Mouse (Mus musculus) forebrain, embryonic 15.5 days (tissue): ENCODE measurements around the gene Map4k4. TPM values are rescaled to one million over a fixed set of nuclear protein-coding genes. Genes with fewer than 3 reads are reported as not detected.

Source experiments
- ATAC-seq: fragments of 200-750 bp; cut with Nextera tagmentation; replicated peaks from 2 replicates; pipeline ENCODE4 v1.8.0; 2017; ENCODE audit warnings: mild to moderate bottlenecking, moderate TSS enrichment, moderate library complexity
- H3K27ac ChIP-seq: fragments of 300-500 bp; sonication (generic); replicated peaks from 2 replicates; pipeline ENCODE4 v1.5.1; 2015; ENCODE audit warnings: mild to moderate bottlenecking, inconsistent platforms
- H3K27me3 ChIP-seq: fragments of 300-500 bp; sonication (generic); 2 replicates; pipeline ENCODE4 v1.6.1; 2015; ENCODE audit warnings: inconsistent platforms
- H3K36me3 ChIP-seq: fragments of 300-500 bp; sonication (generic); 2 replicates; pipeline ENCODE4 v1.6.1; 2015; ENCODE audit warnings: mild to moderate bottlenecking, inconsistent platforms
- H3K4me1 ChIP-seq: fragments of 300-500 bp; sonication (generic); 2 replicates; pipeline ENCODE4 v1.6.1; 2015; ENCODE audit warnings: inconsistent platforms
- H3K4me2 ChIP-seq: fragments of 300-500 bp; sonication (generic); replicated peaks from 2 replicates; pipeline ENCODE4 v1.6.1; 2015; ENCODE audit warnings: mild to moderate bottlenecking, inconsistent platforms
- H3K4me3 ChIP-seq: fragments of 300-500 bp; sonication (generic); 2 replicates; pipeline ENCODE4 v1.5.1; 2015; ENCODE audit warnings: mild to moderate bottlenecking, inconsistent platforms
- H3K9ac ChIP-seq: fragments of 300-500 bp; sonication (generic); replicated peaks from 2 replicates; pipeline ENCODE4 v1.6.1; 2015; ENCODE audit warnings: mild to moderate bottlenecking, inconsistent platforms
- H3K9me3 ChIP-seq: fragments of 300-500 bp; sonication (generic); 2 replicates; pipeline ENCODE4 v1.6.1; 2016; ENCODE audit warnings: inconsistent platforms
- WGBS: fragments of 180-500 bp; shearing (Covaris S2); methylation state at CpG from one replicate; pipeline ENCODE4 v1.1.7; 2015; ENCODE audit warnings: mixed read lengths; 5-methylcytosine and 5-hydroxymethylcytosine counted together
- polyA plus RNA-seq: library from polyadenylated mRNA; unstranded; fragments of >200 nt; fragmentation: Nextera tagmentation; extraction: Ambion mirVana; gene quantifications from 2 replicates; pipeline ENCODE4 v1.2.1, GENCODE M21; 2015

Gene Map4k4
- polyA plus RNA-seq, 1 experiment from 2014 or later: 55.7 TPM

- ATAC-seq: no peak
- no peak overlapping the region for H3K4me2 ChIP-seq
- H3K36me3 ChIP-seq: no peaks in the 10 kb centered on the region
- H3K27me3 ChIP-seq: no peaks in the 10 kb centered on the region
- no peaks in the 10 kb centered on the region for H3K9me3 ChIP-seq
- no peak overlapping the region for H3K9ac ChIP-seq
- peaks cover 76% of the 10 kb centered on the region for H3K4me1 ChIP-seq
- no peak overlapping the region for H3K4me3 ChIP-seq
- no peak overlapping the region for H3K27ac ChIP-seq
- 89% methylated on average over 5 of the region's 5 CpGs for WGBS
Measured at GRCm38 (mm10) chr1:39956712-39957111, 56.0 kb downstream of the Map4k4 start.

DNA sequence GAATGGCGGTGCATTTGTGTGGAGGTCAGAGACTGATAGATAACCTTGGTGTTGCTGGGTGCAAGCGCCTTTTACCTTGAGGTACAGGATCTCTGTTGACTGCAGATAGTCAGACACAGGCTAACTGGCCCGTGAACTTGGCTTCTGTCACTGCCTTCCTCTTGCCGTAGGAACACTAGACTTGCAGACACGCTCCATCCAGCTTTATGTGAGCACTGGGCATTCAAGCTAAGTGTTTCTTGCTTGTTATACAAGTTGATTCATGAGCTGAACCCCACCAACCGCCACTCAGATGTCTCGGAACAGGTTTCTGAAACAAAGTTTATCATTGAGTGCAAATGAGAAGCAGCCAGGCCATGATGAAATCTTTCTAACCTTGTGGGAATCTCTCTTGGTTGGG, 57.3 kb downstream of the Map4k4 start:
- no peaks in the 10 kb centered on the region for H3K27me3 ChIP-seq
- no peak overlapping the region for H3K4me2 ChIP-seq
- ATAC-seq: no peak
- no peak overlapping the region for H3K9ac ChIP-seq
- peaks cover 77% of the 10 kb centered on the region for H3K4me1 ChIP-seq
- H3K4me3 ChIP-seq: no peak overlapping the region
- no peaks in the 10 kb centered on the region for H3K36me3 ChIP-seq
- no peaks in the 10 kb centered on the region for H3K9me3 ChIP-seq
- no peak overlapping the region for H3K27ac ChIP-seq
- WGBS: 83% methylated on average over 7 of the region's 7 CpGs

DNA sequence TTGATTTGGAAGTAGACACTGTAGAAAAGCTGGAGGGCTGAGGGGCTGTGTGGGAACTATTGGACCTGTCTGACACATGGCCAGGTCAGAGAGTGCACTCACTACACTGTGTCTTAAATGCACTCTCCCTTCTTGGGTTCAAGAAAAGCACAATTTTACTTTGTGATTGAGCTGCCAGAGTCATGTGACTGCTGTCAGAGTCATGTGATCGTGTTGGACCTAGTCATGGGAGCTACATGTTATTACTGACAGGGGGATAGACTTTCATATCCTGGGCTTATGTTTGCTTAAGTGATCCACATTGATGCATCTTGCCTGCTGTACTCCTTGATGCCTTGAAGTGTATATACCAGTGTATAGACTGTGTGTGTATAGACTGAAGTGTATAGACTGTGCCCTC, 59.9 kb downstream of the Map4k4 start:
- Histone ChIP-seq H3K4me3 (no peak overlapping the region), H3K4me2 (no peak overlapping the region), H3K36me3 (0 out of 2 replicates have a peak, but pooled peaks cover 2% of the 10 kb centered on the region), H3K27me3 (no peaks in the 10 kb centered on the region), H3K4me1 (peaks cover 83% of the 10 kb centered on the region), H3K9me3 (no peaks in the 10 kb centered on the region), H3K9ac (no peak overlapping the region), H3K27ac (no peak overlapping the region)
- WGBS: 93% methylated on average over 1 of the region's 1 CpGs
- ATAC-seq: no peak

DNA sequence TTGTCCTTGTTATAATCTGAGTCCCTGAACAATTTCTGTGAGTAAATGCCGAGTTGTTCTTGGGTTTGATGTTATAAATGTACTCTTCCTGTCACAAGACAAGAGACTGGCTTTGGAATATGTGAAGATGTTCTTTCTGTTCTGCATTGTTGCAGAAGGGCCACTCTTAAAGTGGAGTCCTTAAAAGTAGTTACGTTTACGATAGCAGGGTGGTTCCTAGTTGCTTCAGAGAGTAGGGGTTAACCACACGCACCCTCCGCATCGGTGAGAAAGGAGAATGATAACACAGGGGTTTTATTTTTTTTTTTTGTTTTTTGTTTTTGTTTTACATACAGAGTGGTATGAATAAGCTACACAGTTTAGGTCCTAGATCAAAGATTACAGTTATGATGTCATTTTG, 60.4 kb downstream of the Map4k4 start:
- WGBS: 90% methylated on average over 6 of the region's 6 CpGs
- H3K36me3 ChIP-seq: 0 out of 2 replicates have a peak, but pooled peaks cover 2% of the 10 kb centered on the region
- H3K4me1 ChIP-seq: peaks cover 83% of the 10 kb centered on the region
- no peak overlapping the region for H3K9ac ChIP-seq
- no peak for ATAC-seq
- no peaks in the 10 kb centered on the region for H3K9me3 ChIP-seq
- H3K27me3 ChIP-seq: no peaks in the 10 kb centered on the region
- H3K4me3 ChIP-seq: no peak overlapping the region
- H3K27ac ChIP-seq: no peak overlapping the region
- no peak overlapping the region for H3K4me2 ChIP-seq

- H3K27me3 ChIP-seq: no peaks in the 10 kb centered on the region
- no peak overlapping the region for H3K4me3 ChIP-seq
- no peak for ATAC-seq
- WGBS: 58% methylated on average over 4 of the region's 4 CpGs
- no peak overlapping the region for H3K27ac ChIP-seq
- 0 out of 2 replicates have a peak, but pooled peaks cover 2% of the 10 kb centered on the region for H3K36me3 ChIP-seq
- no peaks in the 10 kb centered on the region for H3K9me3 ChIP-seq
- no peak overlapping the region for H3K4me2 ChIP-seq
- H3K4me1 ChIP-seq: peaks cover 72% of the 10 kb centered on the region
- H3K9ac ChIP-seq: no peak overlapping the region
Measured at GRCm38 (mm10) chr1:39962321-39962720, 61.6 kb downstream of the Map4k4 start.

DNA sequence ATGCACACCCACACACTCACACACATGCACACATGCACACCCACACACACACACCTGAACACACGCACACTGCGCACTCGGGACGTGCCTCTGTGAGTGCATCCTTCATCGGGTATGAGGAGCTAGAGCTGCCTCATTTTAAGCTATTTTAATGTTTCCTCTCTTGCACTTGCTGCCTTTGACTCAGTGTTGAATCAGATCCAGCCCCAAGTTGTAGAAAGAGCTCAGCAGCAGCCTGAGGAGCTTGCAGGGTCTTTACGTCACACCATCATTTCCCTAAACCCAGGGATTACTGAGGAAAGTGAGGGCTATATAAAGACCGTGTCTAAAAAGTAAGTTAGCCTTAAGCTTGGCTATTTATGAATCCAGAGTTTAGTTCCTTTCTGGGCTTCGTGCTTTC, 62.1 kb downstream of the Map4k4 start:
- 86% methylated on average over 8 of the region's 8 CpGs for WGBS
- 0 out of 2 replicates have a peak, but pooled peaks cover 2% of the 10 kb centered on the region for H3K36me3 ChIP-seq
- ATAC-seq: no peak
- H3K4me1 ChIP-seq: peaks cover 67% of the 10 kb centered on the region
- no peaks in the 10 kb centered on the region for H3K9me3 ChIP-seq
- H3K27me3 ChIP-seq: no peaks in the 10 kb centered on the region
- no peak overlapping the region for H3K4me3 ChIP-seq
- H3K9ac ChIP-seq: no peak overlapping the region
- H3K4me2 ChIP-seq: no peak overlapping the region
- H3K27ac ChIP-seq: no peak overlapping the region; the same call in 1 of the 2 replicates

GRCm38 (mm10) chr1:39963821-39964220, 63.1 kb downstream of the Map4k4 start:
- ATAC-seq: no peak
- 74% methylated on average over 3 of the region's 3 CpGs for WGBS
- Histone ChIP-seq H3K4me2 (no peak overlapping the region), H3K9me3 (no peaks in the 10 kb centered on the region), H3K9ac (no peak overlapping the region), H3K27me3 (no peaks in the 10 kb centered on the region), H3K27ac (peak overlapping the region; percentile 8; the same call in 1 of the 2 replicates), H3K36me3 (0 out of 2 replicates have a peak, but pooled peaks cover 2% of the 10 kb centered on the region), H3K4me3 (no peak overlapping the region), H3K4me1 (peaks cover 65% of the 10 kb centered on the region)

DNA sequence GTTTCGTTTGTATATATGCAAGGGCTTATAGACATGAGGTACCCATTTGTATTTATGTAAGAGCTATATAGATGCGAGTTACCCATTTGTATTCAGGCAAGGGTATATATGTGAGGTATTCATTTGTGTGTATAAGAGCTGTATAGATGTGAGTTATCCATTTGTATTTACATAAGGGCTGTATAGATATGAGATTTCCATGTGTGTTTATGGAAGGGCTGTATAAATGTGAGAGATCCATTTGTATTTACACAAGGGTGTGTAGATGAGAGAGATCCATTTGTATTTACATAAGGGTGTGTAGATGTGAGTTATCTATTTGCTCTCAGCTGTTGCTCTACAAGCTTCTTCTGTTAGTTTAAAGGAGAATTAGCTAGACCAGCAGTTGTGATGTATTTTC, 63.7 kb downstream of the Map4k4 start:
- Histone ChIP-seq H3K36me3 (0 out of 2 replicates have a peak, but pooled peaks cover 2% of the 10 kb centered on the region), H3K4me3 (no peak overlapping the region), H3K9ac (no peak overlapping the region), H3K4me2 (no peak overlapping the region), H3K27ac (0 out of 2 replicates have a peak overlapping the region, but pooled peaks have one; percentile 15), H3K4me1 (peaks cover 65% of the 10 kb centered on the region), H3K27me3 (no peaks in the 10 kb centered on the region), H3K9me3 (no peaks in the 10 kb centered on the region)
- no peak for ATAC-seq
- WGBS: 88% methylated on average over 2 of the region's 2 CpGs

DNA sequence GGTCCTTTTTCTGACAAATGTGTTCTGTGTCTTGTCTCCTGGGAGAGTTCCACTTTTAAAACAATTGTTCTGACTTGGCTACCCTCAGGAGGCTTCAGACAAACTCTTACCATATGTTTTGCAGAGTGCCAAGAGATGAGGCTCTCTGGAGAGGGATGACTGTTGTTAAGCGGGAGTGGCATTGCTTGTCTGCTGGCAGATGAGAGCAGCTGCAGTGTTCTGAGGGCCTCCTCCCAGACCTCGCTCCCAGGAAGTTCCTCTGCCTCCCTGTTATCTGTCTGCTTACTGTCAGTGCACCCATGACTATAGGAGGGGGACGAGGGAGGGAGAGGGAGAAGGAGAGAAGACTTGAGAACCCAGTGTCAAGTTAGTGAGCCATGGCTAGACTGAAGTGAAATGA, 64.7 kb downstream of the Map4k4 start:
- H3K4me2 ChIP-seq: no peak overlapping the region
- H3K4me3 ChIP-seq: no peak overlapping the region
- no peaks in the 10 kb centered on the region for H3K27me3 ChIP-seq
- no peaks in the 10 kb centered on the region for H3K9me3 ChIP-seq
- no peak overlapping the region for H3K27ac ChIP-seq
- no peak for ATAC-seq
- 0 out of 2 replicates have a peak, but pooled peaks cover 2% of the 10 kb centered on the region for H3K36me3 ChIP-seq
- no peak overlapping the region for H3K9ac ChIP-seq
- 75% methylated on average over 3 of the region's 3 CpGs for WGBS
- H3K4me1 ChIP-seq: peaks cover 65% of the 10 kb centered on the region

- H3K4me2 ChIP-seq: no peak overlapping the region
- peak overlapping the region; percentile 69; the same call in 1 of the 2 replicates for H3K27ac ChIP-seq
- H3K9me3 ChIP-seq: no peaks in the 10 kb centered on the region
- H3K36me3 ChIP-seq: peaks cover under 1% of the 10 kb centered on the region; the same call in 1 of the 2 replicates
- no peaks in the 10 kb centered on the region for H3K27me3 ChIP-seq
- WGBS: 75% methylated on average over 7 of the region's 7 CpGs
- no peak for ATAC-seq
- peaks cover 59% of the 10 kb centered on the region for H3K4me1 ChIP-seq
- no peak overlapping the region for H3K9ac ChIP-seq
- no peak overlapping the region for H3K4me3 ChIP-seq
Measured at GRCm38 (mm10) chr1:39968999-39969398, 68.3 kb downstream of the Map4k4 start.

- Histone ChIP-seq H3K4me3 (no peak overlapping the region), H3K9ac (no peak overlapping the region), H3K4me1 (peaks cover 51% of the 10 kb centered on the region), H3K36me3 (peaks cover 8% of the 10 kb centered on the region), H3K27me3 (no peaks in the 10 kb centered on the region), H3K27ac (peak overlapping the region; percentile 69), H3K9me3 (no peaks in the 10 kb centered on the region), H3K4me2 (no peak overlapping the region)
- 29% methylated on average over 2 of the region's 2 CpGs for WGBS
- peak; percentile 14; the same call in 1 of the 2 replicates for ATAC-seq
Measured at GRCm38 (mm10) chr1:39969771-39970406, 69.2 kb downstream of the Map4k4 start.

- H3K9ac ChIP-seq: no peak overlapping the region
- H3K27ac ChIP-seq: peak overlapping the region; percentile 56
- H3K9me3 ChIP-seq: no peaks in the 10 kb centered on the region
- peaks cover 25% of the 10 kb centered on the region for H3K36me3 ChIP-seq
- H3K4me1 ChIP-seq: peaks cover 60% of the 10 kb centered on the region
- H3K27me3 ChIP-seq: no peaks in the 10 kb centered on the region
- no peak overlapping the region for H3K4me3 ChIP-seq
- 24% methylated on average over 7 of the region's 7 CpGs for WGBS
- peak; percentile 23; the same call in 1 of the 2 replicates for ATAC-seq
- no peak overlapping the region for H3K4me2 ChIP-seq
Measured at GRCm38 (mm10) chr1:39972411-39972810, 71.7 kb downstream of the Map4k4 start.

DNA sequence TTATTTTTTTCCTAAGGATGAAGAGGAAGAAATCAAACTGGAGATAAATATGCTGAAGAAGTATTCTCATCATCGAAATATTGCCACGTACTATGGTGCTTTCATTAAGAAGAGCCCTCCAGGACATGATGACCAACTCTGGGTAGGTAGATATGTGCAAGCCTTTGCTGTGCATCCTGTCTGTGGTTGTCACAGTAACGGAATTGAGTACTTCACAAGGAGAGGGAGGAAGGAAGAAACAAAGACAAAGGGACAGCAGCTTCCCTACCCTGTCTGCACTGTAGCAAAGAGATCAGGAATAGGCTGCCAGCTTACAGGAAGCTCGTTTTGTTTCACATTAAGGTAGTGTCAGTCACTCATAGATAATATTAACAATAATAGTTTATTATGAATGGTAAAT, 73.2 kb downstream of the Map4k4 start:
- Histone ChIP-seq H3K4me1 (peaks cover 62% of the 10 kb centered on the region), H3K9ac (no peak overlapping the region), H3K27ac (no peak overlapping the region), H3K4me3 (no peak overlapping the region), H3K36me3 (peaks cover 31% of the 10 kb centered on the region), H3K9me3 (no peaks in the 10 kb centered on the region), H3K27me3 (no peaks in the 10 kb centered on the region), H3K4me2 (no peak overlapping the region)
- 77% methylated on average over 4 of the region's 4 CpGs for WGBS
- no peak for ATAC-seq
